Mouse (Mus musculus): Measurements from ENCODE around the gene Gtf2e1.
A peak's percentile ranks its signal among the peaks of the same experiment; 100 is the strongest.

The Gtf2e1 gene

DNA sequence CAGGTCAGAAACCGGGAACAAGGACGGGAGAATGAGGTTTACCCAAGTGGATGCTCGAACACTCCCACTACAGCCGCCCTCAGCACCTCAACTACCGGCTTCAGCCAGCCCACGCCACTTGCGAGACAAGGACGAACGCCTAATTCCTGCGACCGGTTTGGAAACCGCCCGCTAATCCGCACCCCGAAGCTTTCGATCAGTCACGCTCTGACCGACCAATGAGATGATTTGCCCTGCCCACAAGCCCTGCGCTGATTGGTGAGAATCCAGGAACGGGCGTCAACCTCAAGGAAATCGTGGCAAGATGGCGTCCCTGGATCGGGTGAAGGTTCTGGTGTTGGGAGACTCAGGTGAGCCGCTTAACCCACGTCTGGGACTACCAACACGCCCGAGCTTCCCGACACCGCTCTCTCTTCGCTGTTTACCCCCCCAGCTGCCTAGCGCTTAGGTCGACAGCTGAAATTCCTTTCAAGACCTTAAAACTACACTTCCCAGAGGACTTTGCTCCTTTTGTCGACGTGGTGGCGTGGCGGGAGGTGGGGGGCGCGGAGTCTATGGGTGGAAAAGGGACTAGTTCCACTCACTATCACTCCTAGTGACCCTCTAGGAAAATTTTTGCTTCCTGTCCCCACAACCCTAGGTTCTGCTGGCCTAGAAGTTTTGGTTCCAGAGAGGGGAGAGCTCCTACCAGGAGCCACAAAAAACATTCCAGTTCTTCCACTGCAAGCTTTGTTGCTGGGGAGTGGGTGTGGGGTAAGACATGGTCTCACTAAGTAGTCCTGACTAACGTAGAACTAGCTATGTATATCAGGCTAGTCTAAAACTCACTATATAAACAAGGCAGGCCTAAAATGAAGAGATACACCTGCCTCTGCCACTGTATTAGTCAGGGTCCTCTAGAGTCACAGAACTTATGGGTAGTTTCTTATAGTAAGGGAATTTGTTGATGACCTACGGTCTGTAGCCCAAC is at the start of gene Gtf2e1, which contains the start of gene Rabl3:
Gtf2e1 (minus strand) TSS at position 179 of the 970 bp plus-strand sequence.
Rabl3 (plus strand) TSS at position 275 of the 970 bp plus-strand sequence.
- peak; percentile 98 for DNase-seq (ENCODE audit: low spot score)

DNA sequence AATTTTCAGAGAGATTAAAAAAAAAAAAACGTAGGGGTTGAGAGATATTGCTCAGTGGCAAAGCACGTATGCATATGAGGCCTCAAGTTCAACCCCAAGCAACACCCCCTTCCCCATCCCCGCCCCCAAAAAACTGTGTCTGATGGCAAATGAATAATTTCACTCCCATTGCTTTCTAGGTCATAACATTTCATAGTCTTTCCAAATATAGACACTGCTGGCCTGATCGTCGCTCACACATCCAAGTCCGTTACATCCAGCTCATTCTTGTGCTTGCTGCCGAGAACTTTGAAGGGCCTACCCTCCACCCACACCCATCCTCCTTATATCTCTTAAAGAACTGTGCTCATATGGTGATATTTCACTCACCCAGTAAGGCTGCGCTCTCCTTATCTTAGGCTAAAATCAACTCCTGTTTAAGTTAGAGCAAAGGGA is 45.6 kb upstream of the Gtf2e1 start:
- DNase-seq (ENCODE audit: low spot score): no peak

DNA sequence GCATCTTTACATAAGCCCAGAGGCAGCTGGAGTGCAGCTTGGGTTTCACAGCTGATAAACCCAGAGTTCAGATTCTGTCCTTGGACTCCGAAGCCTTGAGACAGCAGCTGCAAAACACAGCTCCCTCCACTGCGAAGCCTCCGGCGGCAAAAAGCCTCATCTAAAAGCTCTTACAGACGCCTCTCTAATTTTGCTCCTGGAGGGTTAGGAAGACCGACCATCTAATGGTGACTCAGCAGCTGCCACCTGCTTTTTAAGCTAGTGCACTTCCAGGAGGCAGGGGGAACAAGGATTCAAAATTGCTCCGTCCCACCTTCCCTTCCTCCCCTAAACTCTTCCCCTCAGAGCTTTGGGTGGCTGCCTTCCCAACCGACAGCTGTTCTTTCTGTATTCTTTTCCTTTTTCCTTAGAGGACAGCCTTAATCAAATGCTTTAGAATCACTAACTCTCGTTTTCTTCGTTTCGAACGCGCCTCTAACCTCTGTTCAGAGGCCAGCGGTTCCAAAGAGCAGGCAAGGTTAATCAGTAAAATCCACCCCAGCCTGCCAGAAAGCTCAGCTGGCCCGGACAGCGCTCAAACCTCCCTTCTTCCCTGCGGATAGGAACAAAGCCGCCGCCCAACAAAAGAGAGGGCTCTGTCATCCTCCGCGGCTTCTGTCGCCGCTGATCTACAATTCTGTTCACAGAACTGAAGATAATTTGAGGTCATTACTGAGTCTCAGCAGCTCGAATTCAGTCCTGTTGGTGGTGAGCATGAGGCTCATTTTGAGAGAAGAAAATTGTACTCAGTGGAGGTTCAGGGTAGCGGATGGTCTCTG is 44.8 kb upstream of the Gtf2e1 start:
- no peak for DNase-seq (ENCODE audit: low spot score)

DNA sequence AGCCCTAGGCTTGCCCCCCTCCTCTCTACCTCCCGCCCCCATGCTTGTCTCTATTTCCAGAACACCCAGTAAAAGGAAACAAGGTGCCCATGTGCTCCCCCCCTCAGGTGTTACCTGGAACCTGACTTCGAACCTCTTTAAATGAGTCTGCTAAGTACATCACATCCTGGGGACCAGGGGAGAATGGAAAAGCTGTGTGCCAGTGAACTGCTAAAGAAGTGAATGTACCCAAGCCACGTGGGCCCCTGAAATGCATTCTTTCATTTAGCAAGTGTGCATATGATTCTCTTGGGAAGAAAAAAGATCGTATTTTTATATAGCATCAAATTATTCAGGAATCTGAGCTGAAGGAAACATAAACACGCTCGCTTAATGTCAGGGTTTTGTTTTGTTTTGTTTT is 44.2 kb upstream of the Gtf2e1 start:
- DNase-seq (ENCODE audit: low spot score): no peak

DNA sequence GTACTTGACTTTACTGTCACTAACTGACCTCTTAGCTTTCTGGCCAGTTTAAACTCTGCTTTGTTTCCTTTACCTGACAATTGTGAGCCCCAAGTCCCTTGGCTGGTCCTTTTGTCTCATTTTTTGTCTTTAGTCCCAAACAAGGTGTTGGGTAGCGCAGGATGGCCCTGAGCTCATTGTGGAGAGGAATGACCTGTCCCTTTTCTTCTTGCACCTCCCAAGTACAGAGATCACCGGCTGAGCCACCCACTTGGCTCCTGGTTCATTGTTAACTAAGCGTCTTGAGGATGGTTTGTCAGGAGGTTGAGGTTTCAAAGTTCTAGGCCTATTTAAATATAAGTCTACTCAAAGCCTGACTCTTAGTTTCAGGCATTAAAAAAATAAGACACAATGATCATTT is 43.7 kb upstream of the Gtf2e1 start:
- no peak for DNase-seq (ENCODE audit: low spot score)

DNA sequence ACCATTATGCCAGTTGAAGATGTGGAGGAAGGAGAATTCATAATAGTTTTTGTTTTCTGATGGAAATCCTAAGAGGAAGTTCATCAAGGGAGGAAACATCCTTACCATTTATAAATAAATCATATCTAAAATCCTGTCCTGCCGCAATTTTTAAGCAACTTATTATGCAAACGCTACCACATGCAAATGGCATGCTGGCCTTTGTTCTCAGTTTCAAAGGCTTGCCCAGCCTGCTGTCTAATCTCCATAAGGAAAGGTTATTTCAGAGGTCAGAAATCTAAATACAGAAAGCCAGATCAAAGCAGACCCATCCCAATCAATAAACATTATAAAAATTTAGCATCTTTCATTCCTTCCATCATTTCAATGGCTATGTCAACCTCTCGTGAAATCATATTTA is 42.3 kb upstream of the Gtf2e1 start:
- no peak for DNase-seq (ENCODE audit: low spot score)

DNA sequence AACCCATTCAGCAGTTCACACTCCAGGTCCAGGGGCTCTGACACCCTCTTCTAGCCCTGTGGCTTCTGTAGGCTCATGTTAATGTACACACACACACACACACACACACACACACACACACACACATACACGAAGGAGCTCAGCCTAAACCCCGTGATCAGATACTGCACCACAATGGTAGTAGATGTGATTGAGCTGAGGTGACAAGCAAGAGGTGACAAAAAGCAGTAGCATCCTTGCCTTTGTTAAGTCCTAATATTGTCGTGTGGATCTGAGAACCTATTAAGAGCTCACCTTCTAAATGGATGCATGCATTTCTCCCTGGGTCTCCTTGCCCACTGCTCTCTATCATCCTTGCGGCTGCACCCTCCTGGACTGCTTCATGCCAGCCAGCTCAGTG is 41.1 kb upstream of the Gtf2e1 start:
- no peak for DNase-seq (ENCODE audit: low spot score)

DNA sequence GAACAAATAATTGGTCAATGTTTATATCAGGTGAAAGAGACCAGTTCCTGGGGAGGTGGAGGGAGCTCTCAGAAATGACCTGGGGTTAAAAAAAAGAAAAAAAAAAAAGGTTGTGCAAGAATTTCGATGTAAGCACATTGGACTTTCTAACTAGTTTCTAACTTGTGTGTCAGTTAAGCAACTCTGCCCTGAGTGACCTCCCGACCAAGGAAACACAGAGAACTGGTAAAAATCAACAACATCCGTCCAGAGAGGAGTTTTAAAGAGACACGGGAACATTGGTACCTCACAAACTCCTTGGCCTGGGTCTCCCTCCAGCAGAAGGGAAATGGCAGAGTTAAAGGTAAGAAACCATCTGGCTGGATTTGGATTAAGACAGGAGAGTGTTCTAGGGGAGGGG is 40.4 kb upstream of the Gtf2e1 start, which contains the start of gene Hgd:
Hgd (plus strand) TSS at position 160 of the 400 bp plus-strand sequence.
- no peak for DNase-seq (ENCODE audit: low spot score)

DNA sequence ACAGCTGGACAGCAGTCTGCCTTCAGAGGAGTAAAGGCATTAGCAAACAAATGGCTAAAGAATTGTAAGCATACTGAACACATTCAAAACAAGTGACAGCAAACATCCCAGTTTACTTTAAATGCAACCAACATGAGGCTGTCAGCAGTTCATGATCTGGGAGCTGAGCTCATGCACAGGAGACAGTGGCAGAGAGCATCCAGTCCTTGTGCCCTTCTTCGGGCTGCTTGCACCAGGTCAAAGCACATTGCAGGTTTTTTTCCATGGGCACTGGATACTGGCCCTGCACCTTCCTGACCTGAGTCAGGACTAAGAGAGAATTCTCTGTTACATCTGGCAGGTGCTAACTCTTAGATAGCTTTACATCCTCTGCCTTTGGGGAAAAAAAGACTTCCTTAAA is 40.0 kb upstream of the Gtf2e1 start:
- no peak for DNase-seq (ENCODE audit: low spot score)

DNA sequence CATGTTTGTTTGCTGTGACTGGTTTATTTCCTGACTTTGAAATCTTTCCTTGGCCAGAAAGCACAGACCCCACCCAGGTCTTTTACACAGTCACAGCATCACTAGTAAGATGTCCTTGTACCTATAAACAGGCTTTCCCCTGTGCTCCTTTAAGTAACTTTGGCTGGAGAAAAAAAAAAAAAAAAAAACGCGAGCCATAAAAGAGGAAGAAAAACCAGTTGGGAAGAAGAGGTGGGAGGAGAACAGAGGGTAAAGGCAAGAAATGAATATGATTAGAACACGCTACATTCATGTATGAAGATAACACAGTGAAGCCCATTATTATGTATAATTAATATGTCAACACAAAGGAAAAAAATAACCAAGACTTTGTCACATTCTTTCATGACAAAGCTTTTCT is 35.7 kb upstream of the Gtf2e1 start:
- no peak for DNase-seq (ENCODE audit: low spot score)

DNA sequence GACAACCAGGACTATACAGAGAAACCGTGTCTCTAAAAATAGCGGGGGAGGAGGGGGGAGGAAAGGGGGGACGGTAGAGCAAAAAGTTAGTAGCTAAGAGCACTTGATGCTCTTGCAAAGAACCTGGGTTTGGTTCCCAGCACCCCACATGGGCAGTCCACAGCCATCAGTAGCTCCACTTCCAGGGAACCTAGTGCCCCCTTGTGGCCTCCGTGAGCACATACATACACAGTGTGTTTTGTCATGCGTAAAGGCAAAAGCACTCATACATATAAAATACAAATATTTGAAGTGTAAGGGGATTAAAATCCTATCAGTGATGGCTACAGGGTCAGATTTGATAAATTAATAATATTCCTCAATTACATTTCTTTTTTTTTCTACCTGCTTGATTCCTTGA is 33.5 kb upstream of the Gtf2e1 start:
- no peak for DNase-seq (ENCODE audit: low spot score)

DNA sequence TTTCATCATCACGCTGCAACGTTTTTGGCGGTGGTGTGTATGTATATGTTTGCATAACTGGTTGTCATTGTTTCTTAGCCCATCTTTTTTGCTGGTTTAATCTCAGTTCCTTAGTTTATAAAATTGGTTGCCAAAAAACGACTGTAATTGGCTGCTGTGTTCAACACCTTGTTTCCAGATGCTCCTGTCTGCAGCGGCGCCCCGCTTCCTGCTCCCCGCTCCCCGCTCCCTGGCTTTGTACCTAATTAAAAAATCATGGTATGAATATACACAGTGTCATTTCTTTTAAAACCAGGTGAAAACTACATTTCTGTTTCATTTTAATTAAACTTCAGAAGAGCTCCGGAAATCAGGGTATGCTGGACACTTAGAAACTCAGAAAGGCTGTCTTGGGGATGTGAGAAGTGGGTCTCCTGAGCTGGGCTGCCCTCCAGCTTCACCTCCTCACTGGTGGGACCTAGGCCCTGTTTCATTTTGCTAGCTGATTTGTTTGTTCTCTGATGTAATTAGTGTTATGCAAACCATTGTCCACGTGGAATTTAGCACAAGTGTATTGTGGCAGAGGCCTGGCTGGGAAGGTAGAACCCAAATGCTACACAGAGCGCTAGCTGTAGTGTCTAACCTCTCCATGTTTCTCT is 32.6 kb upstream of the Gtf2e1 start:
- DNase-seq (ENCODE audit: low spot score): no peak

DNA sequence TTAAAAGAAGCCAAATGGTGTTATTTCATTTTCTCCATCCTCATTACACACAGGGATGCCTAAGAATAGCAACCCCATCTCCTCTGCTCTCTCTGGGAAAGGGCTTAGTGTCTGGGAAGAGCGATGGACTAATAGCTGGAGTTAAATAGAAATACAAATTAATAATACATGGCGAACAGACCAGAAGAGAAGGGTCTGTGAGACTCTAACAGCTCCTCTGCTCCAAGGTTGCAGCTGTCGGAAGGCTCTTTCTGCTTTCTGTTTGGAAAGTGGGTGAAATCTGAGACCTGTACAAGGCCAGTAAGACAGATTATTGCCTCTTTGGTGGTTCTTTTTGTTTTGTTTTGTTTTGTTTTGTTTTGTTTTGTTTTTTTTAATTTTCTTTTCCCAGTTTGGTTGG is 32.0 kb upstream of the Gtf2e1 start:
- DNase-seq (ENCODE audit: low spot score): no peak

DNA sequence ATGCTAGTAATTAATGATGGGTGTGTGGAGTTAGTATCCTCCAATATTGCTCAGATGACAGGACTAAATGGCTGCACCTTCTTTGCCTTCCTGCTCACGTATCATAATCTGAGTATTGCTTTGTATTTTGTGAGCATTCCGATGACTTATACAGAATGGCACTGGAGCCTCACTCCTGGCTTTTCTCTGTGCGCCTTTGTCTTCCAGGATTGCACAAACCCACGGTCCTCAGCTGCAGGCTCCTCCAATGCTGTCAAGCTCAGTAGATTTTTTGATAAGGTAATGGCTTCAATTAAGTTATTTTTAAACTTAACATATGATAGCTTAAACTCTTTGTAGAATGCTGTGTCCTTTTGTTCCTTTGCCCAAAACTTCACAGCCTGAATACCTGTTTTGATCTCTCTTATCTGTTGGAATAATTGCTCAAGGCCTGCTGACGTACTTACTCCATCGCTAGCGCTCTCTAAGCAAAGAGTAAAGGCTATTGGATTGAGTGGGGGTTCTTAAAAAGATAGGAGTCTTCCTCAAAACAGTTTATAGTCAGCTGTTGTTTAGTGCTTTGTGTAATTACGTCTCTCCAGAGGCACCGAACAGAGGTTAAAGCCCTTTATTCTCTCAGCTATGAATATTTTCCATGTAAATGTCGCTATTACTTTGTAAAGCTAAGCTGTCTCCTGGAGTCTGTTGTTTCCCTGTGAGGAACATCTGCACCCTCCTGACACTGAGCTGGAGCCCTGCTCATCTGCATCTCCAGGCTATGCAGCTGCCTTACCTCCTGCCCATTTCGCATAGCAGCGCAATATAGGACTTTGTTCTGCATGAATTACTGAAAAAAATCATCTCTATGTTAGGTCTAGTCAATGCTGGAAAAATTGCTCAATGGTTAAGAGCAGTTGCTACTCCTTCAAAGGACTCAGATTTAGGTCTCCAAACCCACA is 27.8 kb upstream of the Gtf2e1 start:
- no peak for DNase-seq (ENCODE audit: low spot score)

DNA sequence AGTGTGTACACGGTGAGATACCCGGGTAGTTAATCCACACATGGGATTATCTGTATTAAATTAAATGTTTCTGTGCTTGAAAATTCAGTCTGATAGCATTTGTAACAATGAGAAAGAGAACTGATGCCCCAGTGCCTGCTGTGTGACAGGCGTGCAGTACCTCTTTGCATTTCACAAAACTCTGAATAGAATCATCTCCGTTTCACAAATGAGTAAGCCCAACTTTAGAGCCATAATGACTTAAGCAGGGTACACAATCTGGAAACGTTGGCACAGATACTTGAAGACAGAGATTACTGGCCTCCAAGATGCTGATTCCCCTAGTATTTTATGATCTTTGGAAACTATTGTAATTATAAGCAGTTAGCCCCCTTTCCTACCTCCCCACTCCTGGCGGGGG is 26.5 kb upstream of the Gtf2e1 start:
- no peak for DNase-seq (ENCODE audit: low spot score)

DNA sequence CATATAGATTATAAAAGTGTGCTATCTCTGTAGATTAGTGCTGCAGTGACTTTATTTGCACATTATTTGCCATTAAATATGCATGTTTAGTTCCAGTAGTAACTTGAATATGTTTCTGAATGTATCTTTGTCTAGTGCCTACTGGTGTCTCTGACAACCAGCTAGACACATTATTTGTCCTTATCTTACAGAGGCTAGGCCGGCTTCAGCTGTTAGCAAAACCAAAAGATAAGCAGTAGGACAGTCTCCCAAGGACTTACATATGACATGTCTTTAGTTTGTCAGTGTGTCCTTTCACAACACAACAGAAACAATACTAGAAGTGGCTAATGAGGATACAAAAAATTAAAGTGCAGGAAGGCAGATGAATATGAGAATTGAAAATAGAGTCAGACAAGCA is 25.5 kb upstream of the Gtf2e1 start:
- no peak for DNase-seq (ENCODE audit: low spot score)

DNA sequence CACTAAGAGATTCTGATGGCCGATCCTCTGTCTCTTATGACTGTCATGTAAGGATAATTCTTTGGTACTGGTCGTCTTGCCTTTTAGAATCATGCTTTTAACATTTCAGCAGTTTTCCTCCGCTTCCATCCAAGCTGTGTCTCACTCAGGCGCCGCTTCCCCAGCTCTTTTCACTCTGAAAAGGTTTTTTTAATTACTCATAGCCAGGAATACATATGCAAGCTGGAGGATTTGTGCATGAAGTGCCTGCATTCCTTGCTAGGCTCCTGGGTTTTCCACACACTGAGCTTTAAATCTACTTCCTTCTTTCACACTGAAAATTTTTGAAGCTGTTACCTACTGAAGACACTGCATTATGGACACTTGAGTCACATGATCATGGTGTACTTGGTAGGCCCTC is 23.4 kb upstream of the Gtf2e1 start:
- DNase-seq (ENCODE audit: low spot score): no peak

DNA sequence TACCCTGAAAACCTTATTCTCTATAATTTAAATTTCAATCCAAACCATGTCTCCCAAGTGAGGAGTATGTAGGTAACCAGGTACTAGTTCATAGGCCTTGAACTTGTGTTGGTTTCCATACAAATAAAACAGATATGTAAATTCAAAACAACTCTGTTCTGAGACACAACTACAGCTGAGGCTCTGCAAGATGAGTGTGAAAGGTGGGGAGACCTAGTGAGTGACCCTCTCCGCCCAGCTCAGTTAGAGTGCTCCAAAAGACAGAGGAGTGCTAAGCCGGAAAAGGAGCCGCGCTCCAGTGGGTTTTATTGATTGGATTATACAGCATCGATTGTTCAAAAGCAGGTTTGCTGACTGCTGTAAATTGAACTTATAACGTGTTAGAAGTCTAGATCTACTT is 22.8 kb upstream of the Gtf2e1 start:
- DNase-seq (ENCODE audit: low spot score): no peak

DNA sequence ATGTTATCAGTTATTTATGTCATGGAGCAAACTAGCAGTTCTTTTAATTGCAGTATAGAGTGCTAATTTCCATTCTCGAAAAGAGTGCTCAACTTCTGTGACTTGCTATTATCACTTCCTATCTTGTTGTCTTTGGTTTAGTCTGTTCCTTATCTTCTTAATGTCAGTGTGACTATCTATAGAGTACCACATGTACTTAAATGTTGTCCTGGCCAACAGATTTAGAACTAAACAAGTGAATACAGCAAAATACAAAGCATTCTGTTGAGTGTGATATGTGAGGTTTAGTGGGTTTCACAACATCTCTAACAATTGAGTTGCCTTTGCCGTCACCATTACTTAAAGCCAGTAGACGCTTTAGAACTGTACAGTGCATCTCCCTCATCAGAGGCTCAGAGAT is 13.2 kb upstream of the Gtf2e1 start:
- no peak for DNase-seq (ENCODE audit: low spot score)

DNA sequence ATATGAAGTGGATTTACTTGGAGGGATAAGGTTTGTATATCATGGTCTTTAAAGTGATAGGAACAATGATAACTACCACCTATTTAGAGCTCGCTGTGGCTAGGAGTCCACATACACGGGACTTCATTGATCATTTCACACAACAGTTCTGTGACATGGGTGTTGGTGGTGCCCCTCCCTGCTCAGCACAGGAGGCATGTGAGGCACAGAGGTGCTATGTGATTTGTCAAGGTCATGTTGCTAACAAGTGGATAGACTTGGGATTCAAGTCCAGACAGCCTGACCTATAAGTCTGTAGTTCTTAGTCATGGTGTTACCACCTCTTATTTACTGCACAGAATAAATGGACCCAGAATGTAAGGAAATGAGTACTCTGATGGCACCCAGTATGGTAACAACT is 11.4 kb upstream of the Gtf2e1 start:
- no peak for DNase-seq (ENCODE audit: low spot score)

DNA sequence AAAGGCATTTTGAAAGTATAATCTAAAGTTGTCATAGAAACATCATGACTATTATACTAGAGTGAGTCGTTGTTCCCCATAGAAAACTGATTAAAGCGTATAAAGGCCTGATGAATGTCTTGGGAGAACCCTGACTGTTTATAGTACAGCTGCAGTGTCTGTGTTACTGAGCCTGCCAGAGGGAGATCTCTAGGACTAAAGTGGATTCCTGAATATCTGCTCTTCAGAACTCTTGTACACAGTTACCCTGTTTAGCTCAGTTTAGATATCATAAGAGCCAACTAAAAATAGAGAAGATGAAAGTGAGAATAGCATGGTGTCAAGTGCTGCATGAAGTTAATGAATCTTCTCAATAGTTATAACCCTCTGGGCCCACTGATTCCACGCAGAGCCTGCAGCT is 10.7 kb upstream of the Gtf2e1 start:
- no peak for DNase-seq (ENCODE audit: low spot score)

Measured in layer of hippocampus, adult 9-10 months (tissue).